Mouse (Mus musculus): ENCODE measurements around the gene Slc15a4. TPM values are rescaled to one million over a fixed set of nuclear protein-coding genes. Genes with fewer than 3 reads are reported as not detected.

Gene Slc15a4
- polyA plus RNA-seq (2012; rRNA removed; ENCODE audit: low replicate concordance): 20.7 and 30.5 TPM in 2 replicates

GRCm38 (mm10) chr5:127632167-127633145 lies at the start of gene Slc15a4, which contains the start of gene Glt1d1:
Gene Slc15a4 (minus strand): TSS chr5:127632897.
Gene Glt1d1 (plus strand): TSS chr5:127632262.

Other genes starting within 250 kb of the Slc15a4 start
- 0.76 TPM in 1 of 2 replicates, not detected in the other for gene Glt1d1, start 635 bp downstream of the Slc15a4 start, polyA plus RNA-seq (2012; rRNA removed; ENCODE audit: low replicate concordance)

All from subcutaneous adipose tissue, adult 2 months (tissue).